Mouse (Mus musculus) kidney, adult 2 months (tissue): ENCODE data around the gene Pdcd5.

Experiments used
- CTCF ChIP-seq: fragments of 200-500 bp; conservative IDR thresholded peaks from 2 replicates; pipeline ENCODE4 v1.5.1; 2011; ENCODE audit warnings: low read depth, mild to moderate bottlenecking, control low read depth, low read length, moderate library complexity, mixed read lengths; ENCODE audit not compliant: insufficient read depth, insufficient read length
- POLR2A ChIP-seq: fragments of 200-500 bp; IDR thresholded peaks from one replicate; pipeline ENCODE4 v1.6.1; 2011; ENCODE audit warnings: low read depth, low read length, control low read depth

GRCm38 (mm10) chr7:35602766-35603165 is 44.6 kb downstream of the Pdcd5 start:
- no peak for TF ChIP-seq CTCF
- no peak for TF ChIP-seq POLR2A
